Mouse (Mus musculus): ENCODE data around the gene Ifit1bl1. TPM values are rescaled to one million over a fixed set of nuclear protein-coding genes. Genes with fewer than 3 reads are reported as not detected.
A peak's percentile ranks its signal among the peaks of the same experiment; 100 is the strongest.
"Not testable (repeated sequence)": the region's sequence is repeated elsewhere in the genome, so short reads cannot be mapped to it uniquely, and the experiment has no call there.

Gene Ifit1bl1
- polyA plus RNA-seq, 1 experiment from 2014 or later = 0.59 TPM

GRCm38 (mm10) chr19:34612243-34613001 lies 10.7 kb upstream of the Ifit1bl1 start:
- not testable (repeated sequence) for H3K36me3 ChIP-seq; H3K9me3 ChIP-seq; H3K27ac ChIP-seq; H3K4me3 ChIP-seq; H3K9ac ChIP-seq; ATAC-seq (ENCODE audit: low FRiP score, low read depth); H3K4me2 ChIP-seq (replicated peaks); H3K27me3 ChIP-seq; H3K4me1 ChIP-seq
- WGBS = 77% methylated on average over 5 of the region's 11 CpGs

- H3K4me2 ChIP-seq (replicated peaks); H3K9me3 ChIP-seq; H3K36me3 ChIP-seq; H3K27me3 ChIP-seq; ATAC-seq (ENCODE audit: low FRiP score, low read depth); H3K4me3 ChIP-seq; H3K27ac ChIP-seq; H3K9ac ChIP-seq: not testable (repeated sequence)
- 74% methylated on average over 3 of the region's 3 CpGs for WGBS
- peaks cover 11% of the 10 kb centered on the region for H3K4me1 ChIP-seq
Observed at GRCm38 (mm10) chr19:34610118-34610517, 8.4 kb upstream of the Ifit1bl1 start.

- H3K9ac ChIP-seq, H3K9me3 ChIP-seq, H3K4me3 ChIP-seq, H3K36me3 ChIP-seq, H3K27me3 ChIP-seq, H3K27ac ChIP-seq: not testable (repeated sequence)
- H3K4me1 ChIP-seq = peaks cover 11% of the 10 kb centered on the region
- ATAC-seq (ENCODE audit: low FRiP score, low read depth) = peak; percentile 83
- WGBS = 36% methylated on average over 4 of the region's 4 CpGs
- peak within 1 kb of the TSS; percentile 31 for H3K4me2 ChIP-seq (replicated peaks)
Observed at GRCm38 (mm10) chr19:34607237-34608051, 5.7 kb upstream of the Ifit1bl1 start, which contains the start of gene Ifit3b. Gene Ifit3b (plus strand): TSS chr19:34607970.

GRCm38 (mm10) chr19:34605472-34605871 lies 3.7 kb upstream of the Ifit1bl1 start:
- 87% methylated on average over 3 of the region's 3 CpGs for WGBS
- no peaks in the 10 kb centered on the region for H3K9me3 ChIP-seq
- H3K4me3 ChIP-seq = no peak overlapping the region
- no peaks in the 10 kb centered on the region for H3K27me3 ChIP-seq
- no peaks in the 10 kb centered on the region for H3K36me3 ChIP-seq
- no peak overlapping the region for H3K4me2 ChIP-seq (replicated peaks)
- H3K27ac ChIP-seq = no peak overlapping the region
- no peak for ATAC-seq (ENCODE audit: low FRiP score, low read depth)
- no peak overlapping the region for H3K9ac ChIP-seq
- peaks cover 11% of the 10 kb centered on the region for H3K4me1 ChIP-seq

- not testable (repeated sequence) for H3K9me3 ChIP-seq; H3K4me3 ChIP-seq; H3K4me1 ChIP-seq; H3K27me3 ChIP-seq; H3K4me2 ChIP-seq (replicated peaks); ATAC-seq (ENCODE audit: low FRiP score, low read depth); H3K36me3 ChIP-seq; H3K27ac ChIP-seq; H3K9ac ChIP-seq
Observed at GRCm38 (mm10) chr19:34599250-34599649, 2.5 kb downstream of the Ifit1bl1 start.

- 75% methylated on average over 2 of the region's 2 CpGs for WGBS
- H3K36me3 ChIP-seq = no peaks in the 10 kb centered on the region
- H3K4me2 ChIP-seq (replicated peaks) = no peak overlapping the region
- no peak overlapping the region for H3K4me3 ChIP-seq
- ATAC-seq (ENCODE audit: low FRiP score, low read depth) = no peak
- H3K27me3 ChIP-seq = no peaks in the 10 kb centered on the region
- no peaks in the 10 kb centered on the region for H3K9me3 ChIP-seq
- no peak overlapping the region for H3K9ac ChIP-seq
- H3K27ac ChIP-seq = no peak overlapping the region
- peaks cover 5% of the 10 kb centered on the region for H3K4me1 ChIP-seq
Observed at GRCm38 (mm10) chr19:34598341-34598740, 3.4 kb downstream of the Ifit1bl1 start.

- no peak for ATAC-seq (ENCODE audit: low FRiP score, low read depth)
- H3K27ac ChIP-seq = no peak overlapping the region
Observed at GRCm38 (mm10) chr19:34596811-34597210, 4.9 kb downstream of the Ifit1bl1 start.

GRCm38 (mm10) chr19:34594523-34594922 lies 7.2 kb downstream of the Ifit1bl1 start:
- H3K36me3 ChIP-seq; H3K27me3 ChIP-seq; H3K9me3 ChIP-seq; ATAC-seq (ENCODE audit: low FRiP score, low read depth); H3K9ac ChIP-seq; H3K4me3 ChIP-seq; H3K4me2 ChIP-seq (replicated peaks); H3K4me1 ChIP-seq; H3K27ac ChIP-seq: not testable (repeated sequence)
- 76% methylated on average over 3 of the region's 3 CpGs for WGBS

More at GRCm38 (mm10) chr19:34596811-34597210, 4.9 kb downstream of the Ifit1bl1 start:
- Histone ChIP-seq H3K9ac (no peak overlapping the region), H3K36me3 (no peaks in the 10 kb centered on the region), H3K4me2 (replicated peaks) (no peak overlapping the region), H3K27me3 (no peaks in the 10 kb centered on the region), H3K4me1 (peaks cover 5% of the 10 kb centered on the region), H3K4me3 (no peak overlapping the region), H3K9me3 (no peaks in the 10 kb centered on the region)

- Histone ChIP-seq H3K36me3 (no peaks in the 10 kb centered on the region), H3K9ac (no peak overlapping the region), H3K4me1 (peaks cover 2% of the 10 kb centered on the region), H3K4me3 (no peak overlapping the region), H3K27ac (no peak overlapping the region), H3K9me3 (no peaks in the 10 kb centered on the region), H3K4me2 (replicated peaks) (no peak overlapping the region), H3K27me3 (no peaks in the 10 kb centered on the region)
- ATAC-seq (ENCODE audit: low FRiP score, low read depth) = no peak
- WGBS = 89% methylated on average over 2 of the region's 2 CpGs
Observed at GRCm38 (mm10) chr19:34593456-34593855, 8.3 kb downstream of the Ifit1bl1 start.

GRCm38 (mm10) chr19:34588959-34589358 lies 12.8 kb downstream of the Ifit1bl1 start:
- no peak overlapping the region for H3K4me3 ChIP-seq

GRCm38 (mm10) chr19:34587898-34588692 lies 13.7 kb downstream of the Ifit1bl1 start:
- not testable (repeated sequence) for H3K4me3 ChIP-seq; ATAC-seq (ENCODE audit: low FRiP score, low read depth); H3K4me2 ChIP-seq (replicated peaks); H3K27me3 ChIP-seq; H3K4me1 ChIP-seq; H3K9me3 ChIP-seq; H3K9ac ChIP-seq; H3K36me3 ChIP-seq; H3K27ac ChIP-seq
- WGBS = 74% methylated on average over 9 of the region's 12 CpGs

More at GRCm38 (mm10) chr19:34588959-34589358, 12.8 kb downstream of the Ifit1bl1 start:
- Histone ChIP-seq H3K4me2 (replicated peaks) (no peak overlapping the region), H3K9ac (no peak overlapping the region), H3K36me3 (no peaks in the 10 kb centered on the region), H3K4me1 (no peaks in the 10 kb centered on the region), H3K9me3 (no peaks in the 10 kb centered on the region), H3K27ac (no peak overlapping the region), H3K27me3 (no peaks in the 10 kb centered on the region)
- ATAC-seq (ENCODE audit: low FRiP score, low read depth) = no peak

Data from limb, embryonic 13.5 days (tissue).